Mouse (Mus musculus) activated CD4-positive, CD25-positive, alpha-beta regulatory T cell, adult 4 months (primary cell): Measurements from ENCODE around the gene 4930524J08Rik. TPM values are rescaled to one million over a fixed set of nuclear protein-coding genes. Genes with fewer than 3 reads are reported as not detected.

ENCODE experiments used
- ATAC-seq: one replicate; pipeline ENCODE4 v1.8.0; 2017
- polyA plus RNA-seq, 2 experiments: library from polyadenylated mRNA; unstranded; fragments of 100-300 nt; shearing (Covaris generic); gene quantifications; one replicate each; pipeline ENCODE4 v1.2.1; 2017

Gene 4930524J08Rik
- polyA plus RNA-seq, result not detected

GRCm38 (mm10) chr5:99978699-99979442 lies at the start of gene 4930524J08Rik, which contains the start of gene Hnrnpd:
Gene 4930524J08Rik (plus strand): TSS chr5:99979061.
Gene Hnrnpd (minus strand): TSS chr5:99978938.
- ATAC-seq, result peak; percentile 89

- no peak for ATAC-seq
Observed at GRCm38 (mm10) chr5:99931910-99932309, 47.0 kb upstream of the 4930524J08Rik start.

DNA sequence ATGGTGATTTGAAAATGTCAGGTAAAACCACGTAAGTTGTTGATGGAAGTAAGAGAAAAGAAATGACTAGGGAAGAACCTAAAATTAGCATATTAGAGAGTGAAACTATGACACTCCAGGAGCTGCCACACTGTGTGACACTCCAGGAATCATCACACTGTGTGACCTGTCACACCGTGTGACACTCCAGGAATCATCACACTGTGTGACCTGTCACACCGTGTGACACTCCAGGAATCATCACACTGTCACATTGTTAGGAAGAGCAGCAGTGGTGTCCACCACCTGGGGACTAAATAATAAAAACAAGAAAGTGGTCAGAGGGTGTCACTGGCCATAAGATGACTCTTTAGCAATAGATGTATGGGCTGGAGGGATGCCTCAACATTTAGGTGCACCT lies 39.4 kb upstream of the 4930524J08Rik start:
- ATAC-seq, result no peak

DNA sequence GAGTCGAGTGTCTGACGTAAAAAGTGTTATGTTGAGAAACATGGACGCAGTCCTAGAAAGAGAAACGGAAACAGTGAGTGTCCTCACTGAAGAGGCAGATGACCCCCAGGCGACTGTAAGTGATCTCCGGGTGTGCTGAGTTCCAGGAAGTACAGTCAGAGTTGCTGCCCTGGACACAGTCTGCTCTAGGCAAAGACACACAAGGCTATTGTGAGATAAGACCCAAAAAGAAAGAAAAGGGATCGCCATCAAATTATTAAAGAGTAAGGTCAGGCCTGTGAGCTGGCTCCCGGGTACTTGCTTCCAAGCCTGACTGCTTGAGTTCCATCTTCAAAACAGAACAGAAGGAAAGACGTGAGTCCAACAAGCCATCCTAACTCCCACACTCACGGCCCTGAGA lies 37.6 kb upstream of the 4930524J08Rik start:
- ATAC-seq, result no peak

DNA sequence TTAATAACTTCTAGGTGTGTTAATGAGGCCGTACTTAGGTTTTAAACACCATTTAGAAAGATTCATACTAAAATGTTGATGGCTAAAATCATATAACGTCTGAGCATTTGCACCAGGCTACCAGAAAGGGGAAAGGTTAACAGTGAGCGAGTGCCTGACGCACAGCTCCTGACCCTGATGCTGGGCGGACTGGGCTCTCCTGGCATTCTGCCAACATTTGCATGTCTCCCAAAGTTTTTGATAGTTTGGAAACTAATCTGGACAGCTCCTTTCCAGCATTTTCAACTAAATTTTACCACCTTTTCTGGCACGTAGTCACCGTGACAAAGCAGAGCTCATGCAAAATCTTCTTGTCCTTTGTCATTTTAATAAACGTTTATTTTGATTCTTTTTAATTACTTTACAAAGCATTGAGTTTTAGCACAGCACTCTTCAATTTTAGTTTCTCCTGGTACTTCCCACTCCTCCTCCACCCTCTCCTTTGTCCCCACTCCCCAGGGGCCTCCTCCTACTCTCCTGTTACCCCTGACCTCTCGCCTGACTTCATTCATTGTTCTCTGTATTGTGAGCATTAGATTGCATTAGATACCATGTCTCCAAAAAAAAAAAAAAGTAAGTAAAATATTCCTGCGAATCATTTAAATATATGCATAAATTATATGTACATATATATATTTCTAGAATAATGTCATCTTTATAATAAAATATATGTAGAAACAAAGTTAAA lies 36.9 kb upstream of the 4930524J08Rik start:
- no peak for ATAC-seq

- ATAC-seq, result no peak
Observed at GRCm38 (mm10) chr5:99952513-99952912, 26.3 kb upstream of the 4930524J08Rik start.

- ATAC-seq, result no peak
Observed at GRCm38 (mm10) chr5:99953883-99954282, 25.0 kb upstream of the 4930524J08Rik start.

DNA sequence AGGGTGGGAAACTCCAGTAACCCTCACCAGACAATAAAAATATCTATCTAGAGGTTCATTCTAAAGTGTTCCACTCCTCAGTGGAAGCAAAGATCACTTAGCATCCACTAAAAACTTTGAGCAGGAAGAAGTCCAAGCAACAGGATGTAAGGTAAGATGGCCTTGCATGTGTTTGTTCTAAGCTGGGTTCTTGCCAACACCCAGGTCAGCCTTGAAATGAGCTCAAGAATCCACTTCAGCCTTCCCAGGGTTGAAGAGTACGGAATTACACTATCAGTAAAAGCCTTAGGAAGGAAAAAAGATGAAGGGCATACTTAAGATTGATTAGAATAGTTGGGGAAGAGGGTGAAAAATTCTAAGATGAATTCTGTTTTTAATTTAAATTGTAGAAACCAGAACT lies 20.2 kb upstream of the 4930524J08Rik start:
- ATAC-seq, result no peak

GRCm38 (mm10) chr5:99959236-99959936 lies 19.5 kb upstream of the 4930524J08Rik start:
- ATAC-seq, result no peak

DNA sequence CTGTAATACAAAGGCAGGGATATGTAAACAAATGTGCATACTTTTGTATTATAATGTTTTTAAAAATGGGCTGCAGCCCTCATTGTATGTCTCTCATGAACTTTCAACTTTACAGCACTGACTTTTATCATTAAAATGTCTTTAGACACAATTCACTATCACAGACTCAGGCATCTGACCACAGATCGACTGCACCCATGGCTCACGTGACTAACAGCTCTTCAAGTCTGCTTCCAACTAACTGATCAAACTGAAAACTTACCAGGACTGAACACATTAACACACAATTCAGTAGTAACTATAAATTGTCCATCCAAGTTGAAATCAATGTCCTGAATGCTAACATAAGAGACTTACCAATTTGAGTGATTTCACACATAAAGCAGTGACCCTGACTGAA lies 18.9 kb upstream of the 4930524J08Rik start:
- no peak for ATAC-seq

DNA sequence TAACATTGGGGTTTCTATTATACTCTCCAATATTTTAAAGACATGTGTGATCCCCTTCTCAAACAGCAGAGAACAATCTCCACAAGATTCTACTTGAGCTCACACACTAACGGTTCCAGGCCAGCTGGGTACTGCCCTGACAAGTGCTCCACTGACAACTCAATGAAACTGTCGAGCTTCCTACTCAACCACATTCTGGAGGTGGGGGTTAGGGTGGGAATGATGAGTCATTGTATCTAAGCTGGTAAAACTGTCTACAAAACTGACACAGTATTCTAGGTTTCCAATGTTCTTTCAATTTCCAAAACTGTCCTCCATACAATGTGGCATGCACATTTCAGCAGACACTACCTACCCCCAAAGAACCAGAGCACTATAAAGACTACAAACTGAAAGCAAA lies 4.9 kb upstream of the 4930524J08Rik start:
- no peak for ATAC-seq

- no peak for ATAC-seq
Observed at GRCm38 (mm10) chr5:99975061-99975460, 3.8 kb upstream of the 4930524J08Rik start.

DNA sequence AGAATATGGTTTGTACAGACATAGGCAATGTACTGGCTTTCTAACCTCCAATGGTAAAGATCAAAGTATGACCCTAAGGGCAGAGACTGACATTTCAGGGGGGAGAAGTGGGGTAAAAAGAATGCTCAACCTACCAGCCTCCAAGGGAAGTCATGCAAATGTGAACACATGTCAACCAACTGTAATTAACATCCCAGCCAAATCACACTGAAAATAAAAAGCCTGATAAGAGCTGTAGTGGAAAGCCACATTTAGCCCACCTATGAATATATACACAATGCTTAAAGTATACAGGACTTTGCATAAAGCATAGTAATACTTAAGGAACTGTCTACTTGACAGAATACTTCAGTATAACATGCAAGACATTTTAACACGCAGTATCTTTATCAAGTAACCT lies 3.1 kb upstream of the 4930524J08Rik start:
- ATAC-seq, result no peak

DNA sequence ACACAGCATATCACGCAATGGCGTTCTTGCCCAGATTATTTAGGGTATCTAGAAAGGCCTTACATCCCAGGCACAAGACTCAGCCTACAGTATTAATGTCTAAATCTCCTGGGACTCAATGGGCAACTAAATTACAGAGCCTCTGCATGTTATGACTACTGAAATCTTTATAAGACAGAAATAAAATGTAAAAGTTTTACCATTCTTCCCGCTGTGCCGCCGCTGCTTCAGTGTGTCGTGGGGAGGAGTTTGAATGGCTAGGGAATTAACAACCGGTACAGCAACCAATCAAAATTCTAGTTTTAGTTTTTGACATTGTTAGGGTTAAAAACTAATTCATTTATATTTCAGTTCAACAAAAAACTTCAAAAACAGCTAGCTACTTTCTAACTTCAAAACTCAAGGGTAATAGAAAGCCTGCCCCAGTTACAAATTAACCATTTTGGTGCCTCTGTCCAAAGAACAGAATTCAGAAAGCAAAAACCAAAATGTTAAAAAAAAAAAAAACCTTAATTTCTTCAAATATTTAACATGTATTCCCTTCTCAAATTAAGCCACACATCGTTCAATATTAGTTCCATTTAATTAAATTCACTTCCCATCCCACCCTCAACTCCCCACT lies 2.4 kb upstream of the 4930524J08Rik start:
- no peak for ATAC-seq

GRCm38 (mm10) chr5:99977516-99978301 lies 1.2 kb upstream of the 4930524J08Rik start:
- peak; percentile 14 for ATAC-seq

- no peak for ATAC-seq
Observed at GRCm38 (mm10) chr5:99983452-99984061, 4.7 kb downstream of the 4930524J08Rik start.

- no peak for ATAC-seq
Observed at GRCm38 (mm10) chr5:99994166-99994565, 15.3 kb downstream of the 4930524J08Rik start.

DNA sequence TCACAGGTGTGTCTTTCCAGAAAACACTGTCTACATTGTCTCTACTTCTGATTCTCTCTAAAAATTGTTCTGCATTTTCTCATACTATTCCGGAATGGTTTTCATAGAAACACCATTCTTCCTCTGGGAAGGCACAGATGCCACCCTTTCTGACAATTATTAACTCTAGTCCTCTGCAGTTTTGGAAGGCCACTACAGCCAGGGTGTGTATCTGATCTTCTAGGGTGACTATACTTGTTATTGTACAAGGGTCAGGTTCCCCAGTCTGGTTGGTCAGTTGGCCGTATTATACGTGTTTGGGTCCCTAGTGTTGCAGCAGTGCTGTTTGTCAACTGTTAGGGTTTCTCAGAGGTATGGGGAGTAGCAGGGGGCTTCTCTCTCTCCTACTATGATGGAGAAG lies 15.8 kb downstream of the 4930524J08Rik start:
- no peak for ATAC-seq

- no peak for ATAC-seq
Observed at GRCm38 (mm10) chr5:100000048-100000447, 21.2 kb downstream of the 4930524J08Rik start.

DNA sequence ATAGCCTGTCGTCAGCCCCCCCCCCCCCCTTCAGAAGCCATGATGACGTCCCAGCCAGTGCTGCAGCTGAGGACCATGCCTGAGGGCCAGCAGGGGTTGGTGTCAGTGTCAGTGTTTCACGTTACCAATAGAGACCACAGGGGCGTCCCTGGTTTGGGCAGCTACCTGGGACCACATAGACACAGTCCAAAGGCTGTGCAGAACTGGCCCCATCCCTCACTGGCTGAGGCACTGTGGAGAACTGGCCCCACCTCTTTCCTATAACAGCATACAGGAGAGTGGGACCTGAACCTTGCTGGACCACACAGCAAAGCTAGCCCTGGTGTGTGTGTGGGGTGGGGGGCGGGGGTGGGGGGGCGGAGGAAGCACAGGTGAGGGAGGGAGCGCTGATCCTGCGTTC lies 21.6 kb downstream of the 4930524J08Rik start:
- no peak for ATAC-seq

GRCm38 (mm10) chr5:100003895-100004294 lies 25.0 kb downstream of the 4930524J08Rik start:
- no peak for ATAC-seq

GRCm38 (mm10) chr5:100005431-100005830 lies 26.6 kb downstream of the 4930524J08Rik start:
- no peak for ATAC-seq
